Mouse (Mus musculus) liver, postnatal 0 days (tissue): ENCODE results near the gene Chst3.

Experiments used
- CTCF ChIP-seq: sonication (generic); IDR thresholded peaks from 2 replicates; pipeline ENCODE4 v1.5.1; 2016; ENCODE audit warnings: antibody characterized with exemption, low read depth
- EP300 ChIP-seq: IDR thresholded peaks from 2 replicates; pipeline ENCODE4 v1.6.1; 2016; ENCODE audit warnings: antibody characterized with exemption, low read depth, mild to moderate bottlenecking

- TF ChIP-seq EP300 (no peak), CTCF (no peak)
Observed at GRCm38 (mm10) chr10:60202785-60203184, 16.3 kb downstream of the Chst3 start.
